Mouse (Mus musculus) spleen, adult 2 months (tissue): ENCODE data around the gene Cela2a.

ENCODE experiments used
- CTCF ChIP-seq: fragments of 200-500 bp; IDR thresholded peaks from 2 replicates; pipeline ENCODE4 v1.5.1; 2011; ENCODE audit warnings: mild to moderate bottlenecking, inconsistent platforms; ENCODE audit not compliant: insufficient read depth, insufficient read length, insufficient replicate concordance; ENCODE audit errors: extremely low read depth
- POLR2A ChIP-seq: fragments of 200-500 bp; IDR thresholded peaks from 2 replicates; pipeline ENCODE4 v1.6.1; 2011; ENCODE audit warnings: low read depth, low read length, inconsistent platforms

DNA sequence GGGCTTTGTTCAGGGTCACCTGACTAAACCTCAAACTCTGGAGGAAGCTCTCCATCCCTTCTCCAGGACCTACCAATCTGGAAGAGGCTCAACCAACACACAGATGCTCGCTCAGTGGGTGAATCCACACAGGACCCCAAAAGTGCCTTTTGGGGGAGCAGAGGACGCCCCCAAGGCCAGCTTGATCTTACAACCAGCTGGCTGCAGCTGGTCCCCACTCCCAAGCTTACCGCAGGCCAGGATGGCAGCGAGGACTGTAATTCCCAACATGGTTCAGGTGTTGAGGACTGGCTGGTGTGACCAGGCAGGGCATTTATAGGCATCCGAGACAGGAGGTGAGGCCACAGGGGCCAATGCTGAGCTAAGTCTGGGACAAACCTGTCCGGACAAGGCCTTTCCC lies 20.0 kb upstream of the Cela2a start, which contains the start of gene Ctrc:
- no peak for TF ChIP-seq CTCF
- no peak for TF ChIP-seq POLR2A
